Mouse (Mus musculus): ENCODE data around the gene Nfyc. TPM values are rescaled to one million over a fixed set of nuclear protein-coding genes. Genes with fewer than 3 reads are reported as not detected.

Nfyc gene
- polyA plus RNA-seq, 1 experiment from 2014 or later, result 115 TPM

DNA sequence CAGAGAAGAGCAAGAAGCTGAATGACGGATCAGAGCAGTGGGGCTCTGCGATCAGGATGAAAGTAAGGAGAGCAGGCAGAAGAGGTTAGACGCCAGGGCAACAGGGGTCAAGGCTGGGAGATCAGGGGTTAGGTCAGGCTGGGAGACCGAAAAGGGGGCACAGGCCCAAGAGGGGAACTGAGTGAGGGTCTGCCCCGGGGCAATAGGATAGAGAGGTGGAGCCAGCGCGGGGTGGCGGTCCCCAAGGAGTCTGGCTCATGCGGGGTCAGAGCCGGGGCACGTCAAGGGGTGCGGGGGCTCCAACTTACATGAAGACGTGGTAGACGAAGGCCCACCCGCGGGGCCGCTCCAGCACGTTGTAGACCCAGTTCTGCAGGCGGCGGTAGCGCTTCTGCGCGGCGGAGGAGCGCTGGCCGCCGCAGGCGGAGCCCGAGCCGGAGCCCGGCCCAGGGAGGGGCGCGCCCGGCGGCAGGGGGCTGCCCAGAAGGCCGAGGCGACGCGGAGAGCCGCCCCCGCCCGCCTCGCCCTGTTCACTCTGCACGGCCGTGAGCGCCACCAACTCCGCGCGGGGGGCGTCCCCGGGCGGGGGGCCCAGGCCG is 84.7 kb downstream of the Nfyc start:
- Histone ChIP-seq H3K9me3 (replicated peaks) (no peaks in the 10 kb centered on the region), H3K27me3 (peaks cover 76% of the 10 kb centered on the region), H3K36me3 (no peaks in the 10 kb centered on the region), H3K9ac (peak overlapping the region; percentile 47), H3K27ac (no peak overlapping the region), H3K4me2 (peak overlapping the region; percentile 100), H3K4me3 (replicated peaks) (peak overlapping the region; percentile 70), H3K4me1 (peaks cover 54% of the 10 kb centered on the region)
- 3% methylated on average over 44 of the region's 53 CpGs for WGBS
- peak; percentile 63 for ATAC-seq (replicated peaks; ENCODE audit: low FRiP score)

DNA sequence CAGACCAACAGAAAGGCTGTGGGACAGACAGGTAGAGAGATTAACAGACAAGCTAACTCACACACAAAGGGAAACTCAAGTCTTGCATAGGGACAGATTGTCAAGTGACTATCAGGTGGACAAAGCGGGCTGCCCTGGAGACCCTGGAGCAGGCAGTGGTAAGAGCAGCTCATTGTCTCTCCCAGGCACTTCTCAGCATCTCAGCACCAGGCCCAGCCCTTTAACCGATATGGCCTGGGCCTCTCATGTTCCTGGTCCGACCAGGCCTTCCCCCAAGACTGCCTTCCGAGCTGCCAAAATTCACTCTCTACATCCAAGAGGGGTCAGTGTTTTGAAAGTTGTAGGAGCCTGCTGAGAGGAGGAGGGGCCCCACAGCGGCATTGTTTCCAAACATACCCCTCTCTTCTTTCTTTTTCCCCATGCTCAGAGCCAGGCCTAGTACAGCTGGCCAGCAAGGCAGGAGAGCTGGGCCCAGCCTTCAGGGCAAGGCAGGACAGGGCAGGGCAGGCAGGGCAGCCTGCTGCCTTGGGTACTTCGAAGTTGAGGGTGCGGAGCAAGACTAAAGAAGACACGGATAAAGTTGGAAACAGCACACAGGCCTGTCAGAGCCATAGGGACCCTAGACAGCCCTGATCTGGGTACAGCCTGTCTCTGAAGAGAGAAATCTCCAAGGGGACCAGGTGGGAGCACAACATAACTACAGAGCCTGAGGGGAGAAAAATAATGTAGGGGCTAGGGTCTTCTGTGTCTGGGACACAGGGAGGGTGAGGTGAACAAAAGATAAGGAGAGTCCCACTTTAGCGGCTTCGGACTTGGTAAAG is 85.4 kb downstream of the Nfyc start:
- Histone ChIP-seq H3K27me3 (peaks cover 73% of the 10 kb centered on the region), H3K9me3 (replicated peaks) (no peaks in the 10 kb centered on the region)

DNA sequence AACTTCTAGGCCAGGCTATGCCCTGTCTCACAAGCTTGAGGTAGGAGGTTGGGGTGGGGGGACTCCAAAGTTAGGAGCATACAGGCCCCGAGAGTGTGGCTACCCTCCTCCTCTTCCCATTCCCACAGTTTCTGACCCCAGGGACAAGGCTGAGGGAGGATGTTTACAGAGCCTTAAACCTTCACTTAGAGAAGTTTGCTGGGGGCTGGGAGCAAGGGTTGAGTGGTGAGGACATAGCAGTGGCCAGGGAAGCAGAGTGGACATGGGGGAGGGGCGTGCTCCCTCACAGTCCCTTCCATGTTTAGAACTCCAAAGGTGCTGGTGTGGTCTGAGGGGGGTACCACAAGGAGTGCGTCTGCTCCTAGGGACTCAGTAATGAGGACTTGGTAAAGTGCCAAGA is 87.7 kb downstream of the Nfyc start:
- ATAC-seq (replicated peaks; ENCODE audit: low FRiP score), result no peak

More for the DNA sequence above, 85.4 kb downstream of the Nfyc start:
- WGBS, result 41% methylated on average over 10 of the region's 10 CpGs
- H3K36me3 ChIP-seq, result no peaks in the 10 kb centered on the region
- peak overlapping the region; percentile 100 for H3K4me2 ChIP-seq
- no peak overlapping the region for H3K9ac ChIP-seq
- H3K4me1 ChIP-seq, result peaks cover 57% of the 10 kb centered on the region
- H3K4me3 ChIP-seq (replicated peaks), result peak overlapping the region; percentile 70
- H3K27ac ChIP-seq, result no peak overlapping the region
- no peak for ATAC-seq (replicated peaks; ENCODE audit: low FRiP score)

DNA sequence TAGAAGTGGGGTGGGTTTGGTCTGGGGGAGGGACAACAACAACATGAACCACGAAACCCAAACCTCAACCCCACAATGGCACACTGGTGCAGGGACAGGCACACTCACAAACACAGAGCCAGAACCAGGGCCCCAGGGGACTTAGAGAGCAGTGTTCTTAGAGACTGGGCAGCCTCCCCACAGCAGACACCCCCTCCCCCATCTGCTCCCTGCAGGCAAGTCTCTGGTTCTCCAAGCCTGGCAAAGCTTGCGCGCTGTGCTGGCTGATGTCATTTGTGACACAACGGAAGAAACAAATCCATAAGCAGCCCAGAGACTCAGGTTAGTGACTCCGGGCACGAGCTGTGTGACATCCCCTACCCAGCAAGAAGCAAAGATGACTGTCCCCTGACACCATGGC is 90.1 kb downstream of the Nfyc start:
- no peak overlapping the region for H3K4me2 ChIP-seq
- no peak overlapping the region for H3K4me3 ChIP-seq (replicated peaks)
- H3K9me3 ChIP-seq (replicated peaks), result no peaks in the 10 kb centered on the region
- WGBS, result 81% methylated on average over 6 of the region's 6 CpGs
- H3K27me3 ChIP-seq, result peaks cover 44% of the 10 kb centered on the region
- no peak for ATAC-seq (replicated peaks; ENCODE audit: low FRiP score)
- no peak overlapping the region for H3K9ac ChIP-seq
- H3K27ac ChIP-seq, result no peak overlapping the region
- H3K36me3 ChIP-seq, result no peaks in the 10 kb centered on the region
- peaks cover 31% of the 10 kb centered on the region for H3K4me1 ChIP-seq

More for the DNA sequence above, 87.7 kb downstream of the Nfyc start:
- WGBS, result 40% methylated on average over 3 of the region's 3 CpGs
- no peak overlapping the region for H3K9ac ChIP-seq
- no peaks in the 10 kb centered on the region for H3K9me3 ChIP-seq (replicated peaks)
- peaks cover 60% of the 10 kb centered on the region for H3K27me3 ChIP-seq
- peaks cover 54% of the 10 kb centered on the region for H3K4me1 ChIP-seq
- no peaks in the 10 kb centered on the region for H3K36me3 ChIP-seq
- no peak overlapping the region for H3K27ac ChIP-seq
- H3K4me2 ChIP-seq, result no peak overlapping the region
- no peak overlapping the region for H3K4me3 ChIP-seq (replicated peaks)

DNA sequence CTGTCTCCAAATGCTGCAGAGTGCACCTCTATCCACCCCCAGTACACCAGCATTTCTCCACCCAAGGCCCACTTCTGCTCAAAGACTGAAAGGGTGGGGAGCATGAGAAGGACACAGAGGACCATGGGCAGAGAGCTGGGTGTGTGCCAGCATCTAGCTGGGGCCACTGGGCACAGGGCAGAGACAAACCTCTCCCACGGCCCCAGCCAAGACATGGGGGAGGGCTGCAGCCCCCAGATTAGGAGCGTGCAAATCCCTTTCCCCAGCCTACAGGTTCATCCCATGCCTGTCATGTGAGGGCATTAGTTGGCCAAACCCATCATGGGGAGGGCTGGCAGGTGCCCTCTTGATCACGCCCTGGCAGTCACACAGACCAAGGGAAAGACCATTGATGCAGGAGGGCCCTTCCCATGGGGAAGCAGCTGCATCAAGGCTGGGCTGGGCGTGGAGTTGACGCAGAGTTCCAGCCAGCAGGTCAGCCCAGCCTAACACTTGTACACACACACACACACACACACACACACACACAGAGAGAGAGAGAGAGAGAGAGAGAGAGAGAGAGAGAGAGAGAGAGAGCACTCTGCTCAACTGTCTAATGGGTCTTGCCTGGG is 97.3 kb downstream of the Nfyc start:
- Histone ChIP-seq H3K36me3 (no peaks in the 10 kb centered on the region), H3K9ac (no peak overlapping the region), H3K27me3 (peaks cover 50% of the 10 kb centered on the region), H3K4me3 (replicated peaks) (no peak overlapping the region), H3K27ac (no peak overlapping the region), H3K4me2 (no peak overlapping the region), H3K9me3 (replicated peaks) (no peaks in the 10 kb centered on the region), H3K4me1 (peaks cover 22% of the 10 kb centered on the region)
- WGBS, result 71% methylated on average over 5 of the region's 5 CpGs
- no peak for ATAC-seq (replicated peaks; ENCODE audit: low FRiP score)

DNA sequence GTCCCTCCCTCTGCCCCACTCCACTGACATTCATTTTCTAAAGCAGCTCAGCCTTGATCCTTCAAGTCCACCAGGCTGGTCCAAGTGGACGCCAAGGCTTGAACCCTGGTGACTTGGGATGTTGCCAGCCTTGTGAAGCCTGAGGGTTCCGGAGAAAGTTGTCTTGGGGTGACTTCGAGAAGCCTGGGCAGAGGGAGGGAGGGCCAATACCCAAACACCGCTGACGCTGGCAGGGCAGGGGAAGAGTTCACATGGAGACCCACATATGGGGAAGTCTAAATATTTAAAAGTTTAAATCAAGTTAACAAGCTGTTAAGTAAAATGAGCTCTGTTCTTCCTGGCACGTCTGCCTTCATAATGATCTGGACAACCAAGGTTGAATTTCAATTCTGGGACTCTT is 98.6 kb downstream of the Nfyc start:
- ATAC-seq (replicated peaks; ENCODE audit: low FRiP score), result no peak
- H3K27ac ChIP-seq, result no peak overlapping the region
- WGBS, result 66% methylated on average over 6 of the region's 6 CpGs

DNA sequence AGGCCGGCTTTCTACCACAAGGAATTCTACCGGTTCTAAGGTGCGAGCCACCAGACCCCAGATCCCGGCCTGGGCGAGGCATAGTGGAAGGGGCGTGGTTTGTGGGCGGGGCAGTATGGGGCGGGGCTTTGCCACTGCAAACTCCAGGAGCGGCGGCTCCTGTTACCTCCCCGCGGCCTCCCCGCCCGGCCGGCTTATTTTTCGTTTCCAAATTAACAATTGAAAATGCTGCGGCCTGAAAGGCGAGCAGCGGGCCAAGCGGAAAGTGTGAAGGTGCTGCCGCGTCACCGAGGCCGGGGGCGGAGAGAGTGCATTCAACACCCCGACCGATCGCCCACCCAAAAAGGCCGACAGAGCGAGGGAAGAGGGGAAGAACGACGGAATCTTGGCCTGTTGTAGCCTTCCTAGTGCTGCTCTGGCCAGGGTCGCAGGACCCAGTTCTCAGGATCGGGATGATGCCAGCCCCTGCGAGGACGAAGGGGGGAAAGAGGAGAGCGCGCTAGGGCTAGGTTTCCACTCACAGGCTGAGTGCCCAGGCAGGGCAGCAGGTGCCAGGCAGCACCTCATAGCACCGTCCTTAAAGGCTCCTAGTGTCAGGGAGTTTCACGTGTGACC is 100.2 kb downstream of the Nfyc start:
- Histone ChIP-seq H3K4me3 (replicated peaks) (peak overlapping the region; percentile 53), H3K27ac (no peak overlapping the region), H3K4me1 (peaks cover 22% of the 10 kb centered on the region), H3K9me3 (replicated peaks) (no peaks in the 10 kb centered on the region), H3K9ac (peak overlapping the region; percentile 47), H3K27me3 (peaks cover 38% of the 10 kb centered on the region), H3K36me3 (no peaks in the 10 kb centered on the region), H3K4me2 (peak overlapping the region; percentile 93)
- peak; percentile 88 for ATAC-seq (replicated peaks; ENCODE audit: low FRiP score)
- 1% methylated on average over 40 of the region's 40 CpGs for WGBS

More for the DNA sequence above, 98.6 kb downstream of the Nfyc start:
- Histone ChIP-seq H3K4me3 (replicated peaks) (no peak overlapping the region), H3K36me3 (no peaks in the 10 kb centered on the region), H3K9ac (no peak overlapping the region), H3K9me3 (replicated peaks) (no peaks in the 10 kb centered on the region), H3K4me2 (no peak overlapping the region), H3K27me3 (peaks cover 40% of the 10 kb centered on the region), H3K4me1 (peaks cover 22% of the 10 kb centered on the region)

DNA sequence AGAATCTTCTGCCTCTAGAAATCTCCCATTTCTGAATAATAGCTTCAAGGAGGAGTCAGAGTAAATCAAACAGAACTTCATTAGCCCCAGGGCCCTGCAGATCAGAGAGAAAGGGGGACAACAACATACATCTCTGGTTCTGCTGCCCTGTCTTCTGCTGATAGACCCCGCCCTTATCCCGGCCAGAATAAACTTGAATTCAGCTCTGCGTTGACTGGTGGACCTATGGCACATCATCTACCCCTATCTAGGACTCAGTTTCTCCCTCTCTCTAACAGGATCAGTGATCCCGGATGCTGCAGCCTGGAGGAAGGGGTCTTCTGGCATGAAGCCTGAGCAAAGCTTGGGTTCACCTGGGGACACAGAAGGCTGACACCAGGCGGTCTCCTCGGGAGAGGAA is 100.8 kb downstream of the Nfyc start:
- no peaks in the 10 kb centered on the region for H3K9me3 ChIP-seq (replicated peaks)
- no peak overlapping the region for H3K27ac ChIP-seq
- peak overlapping the region; percentile 93 for H3K4me2 ChIP-seq
- peak overlapping the region; percentile 53 for H3K4me3 ChIP-seq (replicated peaks)
- H3K27me3 ChIP-seq, result peaks cover 36% of the 10 kb centered on the region
- no peaks in the 10 kb centered on the region for H3K36me3 ChIP-seq
- ATAC-seq (replicated peaks; ENCODE audit: low FRiP score), result no peak; the same call in 1 of the 2 replicates
- peaks cover 27% of the 10 kb centered on the region for H3K4me1 ChIP-seq
- no peak overlapping the region for H3K9ac ChIP-seq
- WGBS, result 22% methylated on average over 6 of the region's 6 CpGs

DNA sequence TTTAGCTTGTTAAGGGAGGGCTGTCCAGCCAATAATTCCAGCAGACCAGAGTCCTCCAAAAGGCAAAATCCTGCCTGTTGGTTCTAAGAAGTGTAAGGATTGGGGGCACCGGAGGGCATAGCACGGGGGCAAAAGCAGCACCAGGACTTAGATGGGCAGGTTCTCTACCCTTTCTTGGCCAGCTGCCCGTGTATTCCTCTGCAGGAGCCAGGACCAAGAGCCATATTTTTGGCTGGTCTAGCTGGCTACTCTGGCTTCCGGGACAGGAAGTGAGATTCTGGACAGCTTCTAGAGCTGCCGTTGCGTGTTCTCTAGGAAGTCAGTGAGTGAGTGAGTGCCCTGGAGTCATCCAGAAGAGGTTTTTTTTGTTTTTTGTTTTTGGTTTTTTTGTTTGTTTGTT is 101.2 kb downstream of the Nfyc start:
- Histone ChIP-seq H3K36me3 (no peaks in the 10 kb centered on the region), H3K4me2 (no peak overlapping the region), H3K4me3 (replicated peaks) (no peak overlapping the region), H3K27ac (no peak overlapping the region), H3K27me3 (peaks cover 36% of the 10 kb centered on the region), H3K9me3 (replicated peaks) (no peaks in the 10 kb centered on the region), H3K4me1 (peaks cover 28% of the 10 kb centered on the region), H3K9ac (no peak overlapping the region)
- WGBS, result 50% methylated on average over 6 of the region's 6 CpGs
- ATAC-seq (replicated peaks; ENCODE audit: low FRiP score), result no peak

DNA sequence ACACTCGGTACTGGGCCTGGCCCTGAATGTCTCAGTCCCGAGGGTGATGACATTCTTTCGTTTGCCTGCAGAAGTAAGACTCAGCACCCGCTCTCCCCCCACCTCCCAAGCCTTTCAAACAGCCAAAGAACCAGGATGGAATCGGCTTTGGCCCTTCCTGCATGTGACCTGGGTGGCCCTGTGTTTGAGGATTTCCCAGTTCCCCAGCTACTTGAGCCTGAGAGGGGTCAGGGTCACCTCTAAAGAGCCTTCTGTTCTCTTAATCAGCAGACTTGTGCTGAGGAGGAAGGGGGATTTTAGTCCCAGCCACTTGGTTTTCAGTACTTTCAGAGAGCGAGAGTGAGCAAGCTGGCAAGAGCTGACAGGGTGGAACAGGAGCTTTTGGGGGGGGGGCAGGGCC is 101.9 kb downstream of the Nfyc start:
- 46% methylated on average over 6 of the region's 6 CpGs for WGBS
- peaks cover 33% of the 10 kb centered on the region for H3K27me3 ChIP-seq
- ATAC-seq (replicated peaks; ENCODE audit: low FRiP score), result no peak

DNA sequence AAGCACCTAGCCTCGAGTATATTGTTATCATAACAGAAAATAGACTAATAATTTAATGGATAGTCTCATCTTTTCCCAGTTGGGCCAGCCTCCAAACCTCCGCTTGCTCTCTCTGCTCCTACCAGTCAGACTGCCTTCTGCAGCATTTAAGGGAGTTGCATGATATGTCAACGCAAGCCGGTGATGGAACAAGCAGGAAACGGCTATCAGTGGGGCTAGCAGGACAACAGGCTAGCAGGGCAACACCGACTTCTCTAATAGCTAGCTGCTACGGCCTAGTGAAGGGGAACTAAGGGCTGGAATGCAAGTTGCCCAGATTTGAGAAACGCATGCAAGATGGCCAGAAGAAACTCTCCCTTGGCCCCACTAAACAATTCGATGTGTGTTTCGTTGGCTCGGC is 103.5 kb downstream of the Nfyc start:
- Histone ChIP-seq H3K27ac (no peak overlapping the region), H3K36me3 (no peaks in the 10 kb centered on the region), H3K4me1 (peaks cover 28% of the 10 kb centered on the region), H3K27me3 (peaks cover 27% of the 10 kb centered on the region), H3K9ac (no peak overlapping the region), H3K4me2 (no peak overlapping the region), H3K9me3 (replicated peaks) (no peaks in the 10 kb centered on the region), H3K4me3 (replicated peaks) (no peak overlapping the region)
- no peak for ATAC-seq (replicated peaks; ENCODE audit: low FRiP score)
- WGBS, result 71% methylated on average over 11 of the region's 11 CpGs

More for the DNA sequence above, 101.9 kb downstream of the Nfyc start:
- Histone ChIP-seq H3K27ac (no peak overlapping the region), H3K4me1 (peaks cover 28% of the 10 kb centered on the region), H3K36me3 (no peaks in the 10 kb centered on the region), H3K9ac (no peak overlapping the region), H3K9me3 (replicated peaks) (no peaks in the 10 kb centered on the region), H3K4me2 (no peak overlapping the region), H3K4me3 (replicated peaks) (no peak overlapping the region)

DNA sequence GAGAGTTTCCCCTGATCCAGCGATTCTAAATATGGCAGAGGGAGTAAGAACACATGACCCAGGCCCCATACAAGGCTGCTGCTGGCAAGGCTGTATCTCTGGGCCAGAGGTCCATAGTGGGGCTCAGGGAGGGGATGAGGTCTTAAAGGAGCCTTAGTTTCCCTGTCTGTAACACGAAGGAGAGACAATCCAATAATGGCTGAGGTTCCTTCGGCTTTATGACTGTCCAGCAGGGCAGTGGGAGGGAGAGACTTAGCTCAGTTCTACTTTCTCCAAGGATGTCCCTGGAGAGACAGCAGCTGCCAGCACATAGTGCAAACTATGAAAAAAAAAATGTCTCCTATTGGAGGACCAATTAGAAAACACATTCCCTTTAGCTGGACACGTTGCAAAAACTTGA is 105.2 kb downstream of the Nfyc start:
- H3K4me1 ChIP-seq, result peaks cover 21% of the 10 kb centered on the region
- H3K9me3 ChIP-seq (replicated peaks), result no peaks in the 10 kb centered on the region
- 51% methylated on average over 4 of the region's 4 CpGs for WGBS
- no peaks in the 10 kb centered on the region for H3K36me3 ChIP-seq
- H3K9ac ChIP-seq, result no peak overlapping the region
- H3K27ac ChIP-seq, result no peak overlapping the region
- no peak for ATAC-seq (replicated peaks; ENCODE audit: low FRiP score)
- H3K27me3 ChIP-seq, result peaks cover 10% of the 10 kb centered on the region; the same call in 1 of the 2 replicates
- no peak overlapping the region for H3K4me3 ChIP-seq (replicated peaks)
- no peak overlapping the region for H3K4me2 ChIP-seq
